Mouse (Mus musculus): Measurements from ENCODE around the gene Fam19a2. TPM values are rescaled to one million over a fixed set of nuclear protein-coding genes. Genes with fewer than 3 reads are reported as not detected.

Fam19a2 gene
- total RNA-seq, 1 experiment from 2014 or later = not detected

DNA sequence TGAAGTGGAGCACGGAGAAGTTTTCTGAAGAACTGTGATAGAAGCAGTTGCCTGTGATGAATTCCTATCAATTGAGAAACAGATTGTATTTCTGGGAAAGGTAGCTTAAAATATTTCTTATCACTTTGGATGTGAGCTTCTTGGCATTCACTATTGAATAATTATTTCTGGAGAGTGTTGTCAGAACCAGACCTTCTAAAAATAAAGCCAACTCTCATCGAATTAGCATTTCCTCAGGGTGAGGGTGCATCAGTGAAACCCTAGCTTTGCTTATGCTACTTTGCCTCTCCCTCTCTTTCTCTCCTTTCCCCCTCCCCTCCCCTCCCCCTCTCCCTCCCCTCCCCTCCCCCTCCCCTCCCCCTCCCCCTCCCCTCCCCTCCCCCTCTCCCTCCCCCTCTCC is 256.8 kb downstream of the Fam19a2 start:
- no peak for ATAC-seq (ENCODE audit: extremely low read depth, insufficient number of reproducible peaks, low FRiP score, poor library complexity, severe bottlenecking)

DNA sequence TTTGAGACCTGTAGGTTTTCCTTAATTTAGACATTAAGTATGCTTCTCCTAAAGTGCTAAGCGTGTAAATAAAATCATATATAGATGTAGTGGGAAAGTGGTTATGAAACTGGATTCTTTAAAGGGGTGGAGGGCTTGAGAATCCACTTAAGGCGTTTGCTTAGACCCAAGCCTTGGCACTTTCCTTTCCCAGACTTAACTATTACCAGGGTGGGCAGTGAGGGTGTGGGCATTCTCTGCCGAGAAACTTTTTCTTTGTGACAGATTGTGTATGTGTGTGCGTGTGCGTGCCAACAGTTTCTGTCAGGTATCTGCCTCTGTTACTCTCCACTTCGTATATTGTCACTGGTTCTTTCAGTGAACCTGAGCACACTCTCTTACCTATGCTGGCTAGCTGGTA is 257.4 kb downstream of the Fam19a2 start:
- no peak for ATAC-seq (ENCODE audit: extremely low read depth, insufficient number of reproducible peaks, low FRiP score, poor library complexity, severe bottlenecking)

DNA sequence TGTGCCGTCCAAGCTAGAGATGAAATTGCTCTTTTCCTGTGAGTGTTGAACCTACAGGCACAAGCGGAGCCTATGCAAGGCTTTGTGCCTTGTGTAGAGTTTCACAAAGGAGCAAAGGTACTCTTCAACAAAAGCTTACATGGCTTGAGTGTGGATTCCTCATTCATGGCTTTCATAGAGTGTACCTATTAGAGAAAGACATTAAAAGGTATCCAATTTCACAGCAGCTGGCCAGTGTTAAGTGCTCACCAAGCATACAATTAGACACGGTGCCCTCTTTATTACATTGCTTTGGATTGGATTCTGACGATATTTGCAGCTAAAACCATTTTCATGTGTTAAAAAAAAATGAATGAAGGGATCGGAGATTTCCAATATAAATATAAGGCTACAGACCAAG is 261.6 kb downstream of the Fam19a2 start:
- no peak for ATAC-seq (ENCODE audit: extremely low read depth, insufficient number of reproducible peaks, low FRiP score, poor library complexity, severe bottlenecking)

DNA sequence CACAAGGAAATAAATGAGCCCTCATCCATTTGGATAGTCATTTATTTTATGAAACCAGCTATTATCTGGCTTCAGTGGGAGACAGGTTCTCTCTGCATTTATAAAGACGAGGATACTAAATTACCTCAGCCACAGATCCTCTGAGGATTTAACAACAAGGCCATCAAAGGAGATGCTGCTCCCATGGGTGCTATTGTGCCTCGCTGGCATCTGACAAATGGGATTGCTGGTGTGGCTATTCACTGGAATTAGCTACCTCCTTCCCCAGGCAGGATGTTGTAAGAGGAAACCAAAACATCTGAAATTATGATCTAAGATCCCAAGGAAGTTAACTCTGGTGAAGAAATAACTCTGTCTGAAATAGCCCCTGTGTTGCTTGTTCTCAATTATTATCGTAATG is 262.3 kb downstream of the Fam19a2 start:
- ATAC-seq (ENCODE audit: extremely low read depth, insufficient number of reproducible peaks, low FRiP score, poor library complexity, severe bottlenecking) = no peak

DNA sequence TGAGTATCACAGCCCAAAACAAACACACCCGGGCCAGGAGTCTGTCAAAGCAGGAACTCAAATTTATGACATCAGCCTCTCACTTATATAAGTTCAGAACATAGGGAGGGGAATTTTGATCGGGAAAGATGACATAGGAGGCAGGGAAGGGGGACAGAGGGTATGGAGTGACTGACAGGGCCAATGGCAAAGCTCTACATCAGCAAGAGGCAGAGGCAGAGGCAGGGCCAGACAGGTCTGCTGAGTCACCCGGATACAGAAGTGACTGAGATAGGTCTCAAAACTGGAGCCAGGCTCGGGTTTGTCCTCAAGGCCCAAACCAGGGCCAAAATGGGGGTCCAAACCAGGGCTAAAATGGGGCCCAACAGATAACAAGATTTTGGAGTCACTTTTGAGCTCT is 272.3 kb downstream of the Fam19a2 start:
- no peak for ATAC-seq (ENCODE audit: extremely low read depth, insufficient number of reproducible peaks, low FRiP score, poor library complexity, severe bottlenecking)

GRCm38 (mm10) chr10:123548391-123548790 is 284.6 kb downstream of the Fam19a2 start:
- ATAC-seq (ENCODE audit: extremely low read depth, insufficient number of reproducible peaks, low FRiP score, poor library complexity, severe bottlenecking) = no peak

GRCm38 (mm10) chr10:123567677-123568076 is 303.9 kb downstream of the Fam19a2 start:
- ATAC-seq (ENCODE audit: extremely low read depth, insufficient number of reproducible peaks, low FRiP score, poor library complexity, severe bottlenecking) = no peak

- ATAC-seq (ENCODE audit: extremely low read depth, insufficient number of reproducible peaks, low FRiP score, poor library complexity, severe bottlenecking) = no peak
Observed at GRCm38 (mm10) chr10:123570616-123571188, 306.9 kb downstream of the Fam19a2 start.

GRCm38 (mm10) chr10:123572342-123573070 is 308.7 kb downstream of the Fam19a2 start:
- no peak for ATAC-seq (ENCODE audit: extremely low read depth, insufficient number of reproducible peaks, low FRiP score, poor library complexity, severe bottlenecking)

- no peak for ATAC-seq (ENCODE audit: extremely low read depth, insufficient number of reproducible peaks, low FRiP score, poor library complexity, severe bottlenecking)
Observed at GRCm38 (mm10) chr10:123577823-123578222, 314.0 kb downstream of the Fam19a2 start.

DNA sequence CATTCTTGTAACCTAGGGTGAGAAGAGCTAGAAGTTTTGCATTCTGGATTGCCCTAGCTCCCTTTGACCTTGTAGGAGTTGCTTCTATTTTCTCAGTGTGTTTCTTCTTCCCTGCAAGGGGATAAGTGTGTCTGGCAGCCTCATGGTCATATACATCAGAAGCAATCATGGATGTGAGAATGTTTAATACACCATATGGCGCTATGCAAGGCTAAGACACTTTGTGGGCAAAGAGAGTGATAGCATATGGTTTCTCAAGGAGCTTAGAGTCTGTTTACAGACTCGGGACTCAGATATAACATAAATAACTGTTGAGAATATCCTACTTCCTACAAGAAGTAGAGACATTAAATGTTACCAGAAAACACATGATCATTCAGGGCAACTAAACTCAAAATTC is 315.2 kb downstream of the Fam19a2 start:
- ATAC-seq (ENCODE audit: extremely low read depth, insufficient number of reproducible peaks, low FRiP score, poor library complexity, severe bottlenecking) = no peak

- ATAC-seq (ENCODE audit: extremely low read depth, insufficient number of reproducible peaks, low FRiP score, poor library complexity, severe bottlenecking) = no peak
Observed at GRCm38 (mm10) chr10:123595043-123595442, 331.2 kb downstream of the Fam19a2 start.

DNA sequence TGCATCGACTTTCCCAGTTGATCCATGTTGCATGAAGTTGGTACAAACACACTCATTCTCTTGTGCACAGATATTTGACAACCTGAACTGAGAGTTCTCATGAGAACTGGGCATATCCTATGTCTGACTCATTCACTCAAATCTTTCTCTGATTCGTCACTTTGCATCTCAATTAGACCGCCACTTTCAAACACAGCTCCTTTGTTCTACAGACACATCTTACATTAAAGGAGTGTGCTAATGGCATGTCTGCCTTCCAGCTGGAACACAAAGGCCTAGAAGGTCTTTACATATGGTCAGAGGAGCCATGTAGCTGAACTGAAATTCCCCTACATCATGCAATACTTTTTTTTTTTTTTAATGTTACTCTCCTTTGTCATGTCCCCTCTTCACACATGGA is 333.3 kb downstream of the Fam19a2 start:
- no peak for ATAC-seq (ENCODE audit: extremely low read depth, insufficient number of reproducible peaks, low FRiP score, poor library complexity, severe bottlenecking)

DNA sequence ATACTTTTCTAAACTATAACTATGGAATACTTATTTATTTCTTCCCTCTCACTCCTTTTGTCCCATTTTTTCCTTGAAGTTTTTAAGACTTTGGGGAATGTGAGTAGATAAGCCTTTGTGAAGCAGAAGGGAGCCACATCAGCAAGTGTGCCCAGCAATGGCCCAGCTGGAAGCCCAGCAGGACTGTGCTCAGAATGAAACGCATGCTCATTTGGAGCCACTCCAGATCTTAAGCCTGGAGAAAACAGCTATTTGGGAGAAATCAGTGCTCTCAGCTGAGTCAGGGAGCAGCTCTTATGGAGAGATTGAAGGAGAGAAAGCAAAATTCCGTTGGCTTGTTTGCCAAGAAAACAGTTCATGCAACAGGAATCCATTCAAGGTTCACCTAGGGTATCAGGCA is 341.9 kb downstream of the Fam19a2 start:
- ATAC-seq (ENCODE audit: extremely low read depth, insufficient number of reproducible peaks, low FRiP score, poor library complexity, severe bottlenecking) = no peak

DNA sequence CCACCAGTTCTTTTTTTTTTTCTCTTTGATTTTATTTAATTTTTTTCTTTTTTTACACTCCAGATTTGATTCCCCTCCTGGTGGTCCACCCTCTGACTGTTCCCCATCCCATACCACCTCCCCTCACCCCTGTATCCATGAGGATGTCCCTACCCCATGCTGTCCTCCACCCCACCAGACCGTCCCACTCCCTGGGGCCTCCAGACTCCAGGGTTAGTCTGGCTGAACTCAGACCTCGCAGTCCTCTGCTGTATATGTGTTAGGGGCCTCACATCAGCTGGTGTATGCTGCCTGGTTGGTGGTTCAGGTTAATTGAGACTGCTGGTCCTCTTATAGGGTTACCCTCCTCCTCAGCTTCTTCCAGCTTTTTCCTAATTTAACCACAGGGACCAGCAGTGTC is 362.9 kb downstream of the Fam19a2 start:
- ATAC-seq (ENCODE audit: extremely low read depth, insufficient number of reproducible peaks, low FRiP score, poor library complexity, severe bottlenecking) = no peak

GRCm38 (mm10) chr10:123629248-123629744 is 365.5 kb downstream of the Fam19a2 start:
- no peak for ATAC-seq (ENCODE audit: extremely low read depth, insufficient number of reproducible peaks, low FRiP score, poor library complexity, severe bottlenecking)

DNA sequence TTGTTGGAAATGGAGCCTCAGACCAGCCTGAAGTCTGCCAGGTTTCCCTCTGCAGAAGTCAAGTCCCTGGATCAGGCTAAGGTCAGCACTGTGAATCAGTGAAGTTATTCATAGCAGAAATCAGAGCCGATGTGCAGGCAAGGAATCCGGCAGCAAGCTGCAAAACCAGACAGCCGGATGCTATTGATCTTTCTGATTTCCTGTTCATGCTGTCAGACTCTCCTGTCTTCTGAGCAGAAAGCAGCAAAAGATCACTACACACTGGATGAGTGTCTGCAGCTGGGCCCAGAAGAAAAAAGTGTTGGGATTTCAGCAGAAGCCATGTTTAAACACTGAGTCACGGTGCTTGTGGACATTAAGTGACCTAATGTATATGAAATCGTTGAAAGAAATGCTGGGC is 368.2 kb downstream of the Fam19a2 start:
- no peak for ATAC-seq (ENCODE audit: extremely low read depth, insufficient number of reproducible peaks, low FRiP score, poor library complexity, severe bottlenecking)

GRCm38 (mm10) chr10:123636655-123637054 is 372.9 kb downstream of the Fam19a2 start:
- no peak for ATAC-seq (ENCODE audit: extremely low read depth, insufficient number of reproducible peaks, low FRiP score, poor library complexity, severe bottlenecking)

DNA sequence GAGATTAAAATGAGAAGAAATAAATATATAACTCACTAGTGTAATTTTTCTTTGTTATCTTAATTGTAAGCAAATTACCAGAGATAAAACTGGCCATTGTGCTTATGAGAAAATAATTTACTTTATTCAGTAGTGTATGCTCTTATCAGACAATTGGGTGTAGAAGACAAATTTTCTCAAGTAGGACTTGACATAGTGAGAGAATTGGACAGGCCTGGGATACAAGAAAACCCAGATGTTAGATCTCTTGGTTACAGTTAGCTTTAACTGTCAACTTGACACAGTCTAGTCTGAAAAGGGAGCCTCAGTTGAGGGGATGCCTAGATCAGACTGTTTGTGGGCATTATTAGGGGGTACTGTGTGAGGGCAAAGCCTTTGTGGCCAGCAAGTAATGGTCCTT is 373.7 kb downstream of the Fam19a2 start:
- ATAC-seq (ENCODE audit: extremely low read depth, insufficient number of reproducible peaks, low FRiP score, poor library complexity, severe bottlenecking) = no peak

GRCm38 (mm10) chr10:123645568-123645967 is 381.8 kb downstream of the Fam19a2 start:
- no peak for ATAC-seq (ENCODE audit: extremely low read depth, insufficient number of reproducible peaks, low FRiP score, poor library complexity, severe bottlenecking)

GRCm38 (mm10) chr10:123671208-123671607 is 407.4 kb downstream of the Fam19a2 start:
- no peak for ATAC-seq (ENCODE audit: extremely low read depth, insufficient number of reproducible peaks, low FRiP score, poor library complexity, severe bottlenecking)
